Mouse (Mus musculus) limb, embryonic 12.5 days (tissue): ENCODE measurements around the gene T2. TPM values are rescaled to one million over a fixed set of nuclear protein-coding genes. Genes with fewer than 3 reads are reported as not detected.

Experiments used
- ATAC-seq: fragments of 200-750 bp; cut with Nextera tagmentation; 2 replicates; pipeline ENCODE4 v1.8.0; 2017; ENCODE audit warnings: low read depth, moderate TSS enrichment; ENCODE audit not compliant: insufficient number of reproducible peaks, insufficient read depth, low FRiP score, low TSS enrichment
- H3K27ac ChIP-seq: fragments of 300-500 bp; sonication (generic); 2 replicates; pipeline ENCODE4 v1.5.1; 2016; ENCODE audit warnings: mild to moderate bottlenecking, moderate library complexity
- H3K27me3 ChIP-seq: fragments of 300-500 bp; sonication (generic); 2 replicates; pipeline ENCODE4 v1.6.1; 2016; ENCODE audit warnings: mild to moderate bottlenecking, moderate library complexity
- H3K36me3 ChIP-seq: fragments of 300-500 bp; sonication (generic); 2 replicates; pipeline ENCODE4 v1.6.1; 2016; ENCODE audit warnings: mild to moderate bottlenecking, moderate library complexity
- H3K4me1 ChIP-seq: fragments of 300-500 bp; sonication (generic); replicated peaks from 2 replicates; pipeline ENCODE4 v1.6.1; 2016
- H3K4me2 ChIP-seq: fragments of 300-500 bp; sonication (generic); 2 replicates; pipeline ENCODE4 v1.6.1; 2016; ENCODE audit warnings: mild to moderate bottlenecking, moderate library complexity
- H3K4me3 ChIP-seq: fragments of 300-500 bp; sonication (generic); replicated peaks from 2 replicates; pipeline ENCODE4 v1.5.1; 2016; ENCODE audit warnings: mild to moderate bottlenecking
- H3K9ac ChIP-seq: fragments of 300-500 bp; sonication (generic); replicated peaks from 2 replicates; pipeline ENCODE4 v1.6.1; 2016; ENCODE audit warnings: mild to moderate bottlenecking, moderate library complexity
- H3K9me3 ChIP-seq: fragments of 300-500 bp; sonication (generic); 2 replicates; pipeline ENCODE4 v1.6.1; 2016; ENCODE audit warnings: mild to moderate bottlenecking, moderate library complexity
- WGBS: fragments of 180-500 bp; shearing (Covaris S2); methylation state at CpG from one replicate; pipeline ENCODE4 v1.1.7; 2016; 5-methylcytosine and 5-hydroxymethylcytosine counted together
- polyA plus RNA-seq: library from polyadenylated mRNA; unstranded; fragments of >200 nt; fragmentation: Nextera tagmentation; extraction: Ambion mirVana; gene quantifications from 2 replicates; pipeline ENCODE4 v1.2.1, GENCODE M21; 2016

T2 gene
- polyA plus RNA-seq, 1 experiment from 2014 or later: 1.4 TPM

- Histone ChIP-seq H3K4me2 (peak overlapping the region; percentile 30), H3K4me3 (no peak overlapping the region), H3K27me3 (no peaks in the 10 kb centered on the region), H3K9ac (peak overlapping the region; percentile 31; the same call in 1 of the 2 replicates), H3K4me1 (peaks cover 45% of the 10 kb centered on the region), H3K9me3 (no peaks in the 10 kb centered on the region), H3K27ac (peak overlapping the region; percentile 73), H3K36me3 (no peaks in the 10 kb centered on the region)
- no peak for ATAC-seq
- 17% methylated on average over 20 of the region's 20 CpGs for WGBS
Measured at GRCm38 (mm10) chr17:8367514-8368480, 12.0 kb downstream of the T2 start.

GRCm38 (mm10) chr17:8368570-8368969, 12.8 kb downstream of the T2 start:
- no peak for ATAC-seq

GRCm38 (mm10) chr17:8369171-8369570, 13.4 kb downstream of the T2 start:
- Histone ChIP-seq H3K27me3 (no peaks in the 10 kb centered on the region), H3K27ac (no peak overlapping the region), H3K9me3 (no peaks in the 10 kb centered on the region), H3K36me3 (no peaks in the 10 kb centered on the region), H3K4me3 (no peak overlapping the region), H3K4me2 (no peak overlapping the region), H3K9ac (no peak overlapping the region), H3K4me1 (peaks cover 45% of the 10 kb centered on the region)
- WGBS: 72% methylated on average over 2 of the region's 2 CpGs
- no peak for ATAC-seq

More at GRCm38 (mm10) chr17:8368570-8368969, 12.8 kb downstream of the T2 start:
- Histone ChIP-seq H3K27me3 (no peaks in the 10 kb centered on the region), H3K4me1 (peaks cover 45% of the 10 kb centered on the region), H3K36me3 (no peaks in the 10 kb centered on the region), H3K4me3 (no peak overlapping the region), H3K27ac (no peak overlapping the region; the same call in 1 of the 2 replicates), H3K4me2 (0 out of 2 replicates have a peak overlapping the region, but pooled peaks have one; percentile 30), H3K9ac (peak overlapping the region; percentile 31; the same call in 1 of the 2 replicates), H3K9me3 (no peaks in the 10 kb centered on the region)
- WGBS: 29% methylated on average over 8 of the region's 8 CpGs

GRCm38 (mm10) chr17:8370634-8371229, 14.9 kb downstream of the T2 start:
- peak overlapping the region; percentile 95; the same call in 1 of the 2 replicates for H3K27ac ChIP-seq
- H3K4me3 ChIP-seq: no peak overlapping the region
- H3K9ac ChIP-seq: 0 out of 2 replicates have a peak overlapping the region, but pooled peaks have one; percentile 13
- no peaks in the 10 kb centered on the region for H3K36me3 ChIP-seq
- H3K4me1 ChIP-seq: peaks cover 48% of the 10 kb centered on the region
- no peaks in the 10 kb centered on the region for H3K9me3 ChIP-seq
- no peak for ATAC-seq
- H3K4me2 ChIP-seq: 0 out of 2 replicates have a peak overlapping the region, but pooled peaks have one; percentile 0
- H3K27me3 ChIP-seq: no peaks in the 10 kb centered on the region
- WGBS: 28% methylated on average over 13 of the region's 13 CpGs

- peak overlapping the region; percentile 95 for H3K27ac ChIP-seq
- H3K4me1 ChIP-seq: peaks cover 58% of the 10 kb centered on the region
- H3K4me3 ChIP-seq: peak overlapping the region; percentile 26
- H3K27me3 ChIP-seq: no peaks in the 10 kb centered on the region
- peak overlapping the region; percentile 42 for H3K9ac ChIP-seq
- WGBS: under 1% methylated on average over 7 of the region's 7 CpGs
- peak; percentile 80 for ATAC-seq
- peak overlapping the region; percentile 58 for H3K4me2 ChIP-seq
- no peaks in the 10 kb centered on the region for H3K36me3 ChIP-seq
- H3K9me3 ChIP-seq: no peaks in the 10 kb centered on the region
Measured at GRCm38 (mm10) chr17:8371834-8372233, 16.0 kb downstream of the T2 start.

- no peaks in the 10 kb centered on the region for H3K27me3 ChIP-seq
- 0 out of 2 replicates have a peak, but pooled peaks have one; percentile 37 for ATAC-seq
- H3K9me3 ChIP-seq: no peaks in the 10 kb centered on the region
- 3% methylated on average over 18 of the region's 18 CpGs for WGBS
- peaks cover 57% of the 10 kb centered on the region for H3K4me1 ChIP-seq
- peak overlapping the region; percentile 42 for H3K9ac ChIP-seq
- H3K4me3 ChIP-seq: peak overlapping the region; percentile 26
- H3K36me3 ChIP-seq: no peaks in the 10 kb centered on the region
- peak overlapping the region; percentile 58 for H3K4me2 ChIP-seq
- peak overlapping the region; percentile 95 for H3K27ac ChIP-seq
Measured at GRCm38 (mm10) chr17:8372286-8373046, 16.7 kb downstream of the T2 start.

- H3K36me3 ChIP-seq: no peaks in the 10 kb centered on the region
- no peak overlapping the region for H3K27ac ChIP-seq
- no peak overlapping the region for H3K4me3 ChIP-seq
- WGBS: 51% methylated on average over 5 of the region's 5 CpGs
- no peaks in the 10 kb centered on the region for H3K27me3 ChIP-seq
- ATAC-seq: no peak
- no peak overlapping the region for H3K9ac ChIP-seq
- no peaks in the 10 kb centered on the region for H3K9me3 ChIP-seq
- H3K4me1 ChIP-seq: peaks cover 28% of the 10 kb centered on the region
- H3K4me2 ChIP-seq: no peak overlapping the region
Measured at GRCm38 (mm10) chr17:8377298-8377697, 21.5 kb downstream of the T2 start.

- Histone ChIP-seq H3K9me3 (no peaks in the 10 kb centered on the region), H3K27me3 (peaks cover 18% of the 10 kb centered on the region), H3K4me1 (peaks cover 20% of the 10 kb centered on the region), H3K4me3 (no peak overlapping the region), H3K4me2 (no peak overlapping the region), H3K27ac (no peak overlapping the region), H3K36me3 (no peaks in the 10 kb centered on the region), H3K9ac (no peak overlapping the region)
- 93% methylated on average over 2 of the region's 2 CpGs for WGBS
- ATAC-seq: no peak
Measured at GRCm38 (mm10) chr17:8385441-8385840, 29.6 kb downstream of the T2 start.

GRCm38 (mm10) chr17:8388463-8388862, 32.7 kb downstream of the T2 start:
- Histone ChIP-seq H3K9ac (no peak overlapping the region), H3K4me3 (peak overlapping the region; percentile 34), H3K27ac (0 out of 2 replicates have a peak overlapping the region, but pooled peaks have one; percentile 26), H3K27me3 (peaks cover 30% of the 10 kb centered on the region), H3K9me3 (no peaks in the 10 kb centered on the region), H3K4me1 (peaks cover 27% of the 10 kb centered on the region), H3K36me3 (no peaks in the 10 kb centered on the region), H3K4me2 (peak overlapping the region; percentile 63)
- WGBS: 2% methylated on average over 13 of the region's 13 CpGs
- ATAC-seq: no peak

- Histone ChIP-seq H3K4me1 (peaks cover 27% of the 10 kb centered on the region), H3K36me3 (no peaks in the 10 kb centered on the region), H3K4me3 (peak overlapping the region; percentile 34), H3K4me2 (peak overlapping the region; percentile 63), H3K27me3 (peaks cover 30% of the 10 kb centered on the region), H3K27ac (peak overlapping the region; percentile 26; the same call in 1 of the 2 replicates), H3K9ac (no peak overlapping the region; the same call in 1 of the 2 replicates), H3K9me3 (no peaks in the 10 kb centered on the region)
- WGBS: under 1% methylated on average over 28 of the region's 28 CpGs
- ATAC-seq: peak; percentile 43; the same call in 1 of the 2 replicates
Measured at GRCm38 (mm10) chr17:8388990-8389789, 33.4 kb downstream of the T2 start.
